Mouse (Mus musculus) CH12.LX (cell line): ENCODE data around the gene Renbp. TPM values are rescaled to one million over a fixed set of nuclear protein-coding genes. Genes with fewer than 3 reads are reported as not detected.
A peak's percentile ranks its signal among the peaks of the same experiment; 100 is the strongest.

Source experiments
- DNase-seq: peaks from one replicate; pipeline ENCODE4 v3.0.0-alpha.2; 2013; ENCODE audit errors: extremely low read depth
- H3K27ac ChIP-seq: 2 replicates; pipeline ENCODE4 v1.5.1; 2012; ENCODE audit warnings: low read depth, mild to moderate bottlenecking, control low read depth, moderate library complexity; ENCODE audit not compliant: insufficient read depth
- H3K27me3 ChIP-seq: replicated peaks from 2 replicates; pipeline ENCODE3; 2012; ENCODE audit warnings: inconsistent platforms
- H3K36me3 ChIP-seq, 2 experiments: replicated peaks in 1 of 2; 2 replicates each; pipeline versions ENCODE3 to v1.6.1; 2012; ENCODE audit warnings: inconsistent platforms in 1 of 2, low read length in 1 of 2, mild to moderate bottlenecking in 1 of 2, mixed read lengths in 1 of 2, moderate library complexity in 1 of 2; ENCODE audit not compliant: control insufficient read depth in 1 of 2, insufficient read depth in 1 of 2
- H3K4me1 ChIP-seq, 2 experiments: 2 replicates each; pipeline ENCODE4 v1.6.1; 2012; ENCODE audit warnings: inconsistent platforms in 1 of 2, moderate library complexity in 1 of 2; ENCODE audit not compliant: insufficient read depth in 2 of 2, control insufficient read depth in 1 of 2
- H3K4me2 ChIP-seq: 2 replicates; pipeline ENCODE4 v1.6.1; 2012; ENCODE audit warnings: low read depth, mild to moderate bottlenecking, control low read depth; ENCODE audit not compliant: poor library complexity, insufficient read depth, severe bottlenecking
- H3K4me3 ChIP-seq, 3 experiments: fragments of 150-350 bp in 1 of 3; sonication (generic) in 1 of 3; replicated peaks in 1 of 3; 2 replicates each; pipeline versions ENCODE3 to v1.5.1; 2011 to 2012; ENCODE audit warnings: low read depth in 2 of 3, low read length in 2 of 3, mild to moderate bottlenecking in 2 of 3, moderate library complexity in 2 of 3, control low read depth in 1 of 3, improper control_type of control experiment in 1 of 3, inconsistent platforms in 1 of 3, mixed read lengths in 1 of 3; ENCODE audit not compliant: poor library complexity in 1 of 3
- H3K79me2 ChIP-seq: replicated peaks from 2 replicates; pipeline ENCODE4 v1.6.1; 2012; ENCODE audit warnings: mild to moderate bottlenecking, moderate library complexity; ENCODE audit not compliant: control insufficient read depth, poor library complexity, insufficient read depth, severe bottlenecking; ENCODE audit errors: extremely low read depth
- H3K9ac ChIP-seq: 2 replicates; pipeline ENCODE4 v1.6.1; 2012; ENCODE audit warnings: low read depth, mild to moderate bottlenecking, control low read depth, moderate library complexity; ENCODE audit not compliant: insufficient read depth
- H3K9me3 ChIP-seq: replicated peaks from 2 replicates; pipeline ENCODE3; 2012; ENCODE audit warnings: low read length, inconsistent platforms, mixed read lengths
- BHLHE40 ChIP-seq: IDR thresholded peaks from 2 replicates; pipeline ENCODE4 v1.6.1; 2011; ENCODE audit warnings: mild to moderate bottlenecking, low read depth, low read length, improper control_type of control experiment
- CHD1 ChIP-seq: IDR thresholded peaks from 2 replicates; pipeline ENCODE4 v1.6.1; 2012; ENCODE audit warnings: low read depth, low read length, improper control_type of control experiment, inconsistent platforms
- E2F4 ChIP-seq: IDR thresholded peaks from 2 replicates; pipeline ENCODE4 v1.6.1; 2011; ENCODE audit warnings: low read depth, low read length, improper control_type of control experiment; ENCODE audit not compliant: insufficient replicate concordance
- ELF1 ChIP-seq: IDR thresholded peaks from 2 replicates; pipeline ENCODE4 v1.6.1; 2014; ENCODE audit warnings: low read depth, mild to moderate bottlenecking, inconsistent platforms, low read length, improper control_type of control experiment
- ETS1 ChIP-seq: conservative IDR thresholded peaks from 2 replicates; pipeline ENCODE4 v1.6.1; 2012; ENCODE audit warnings: low read depth, mild to moderate bottlenecking, inconsistent platforms, low read length, improper control_type of control experiment, moderate library complexity
- HCFC1 ChIP-seq: IDR thresholded peaks from 2 replicates; pipeline ENCODE4 v1.6.1; 2012; ENCODE audit warnings: low read depth, mild to moderate bottlenecking, inconsistent platforms, low read length, improper control_type of control experiment
- IRF4 ChIP-seq: IDR thresholded peaks from 2 replicates; pipeline ENCODE4 v1.6.1; 2014; ENCODE audit warnings: low read depth, mild to moderate bottlenecking, inconsistent platforms, low read length, improper control_type of control experiment
- JUN ChIP-seq: IDR thresholded peaks from 2 replicates; pipeline ENCODE4 v1.6.1; 2011; ENCODE audit warnings: low read depth, mild to moderate bottlenecking, low read length, improper control_type of control experiment, moderate library complexity; ENCODE audit not compliant: insufficient read depth
- KAT2A ChIP-seq: IDR thresholded peaks from 2 replicates; pipeline ENCODE4 v1.6.1; 2012; ENCODE audit warnings: low read length, improper control_type of control experiment, inconsistent platforms; ENCODE audit not compliant: insufficient replicate concordance
- MAFK ChIP-seq: IDR thresholded peaks from 2 replicates; pipeline ENCODE4 v1.6.1; 2011; ENCODE audit warnings: low read length, improper control_type of control experiment; ENCODE audit not compliant: insufficient replicate concordance
- MAX ChIP-seq: IDR thresholded peaks from 2 replicates; pipeline ENCODE4 v1.6.1; 2011; ENCODE audit warnings: low read length, improper control_type of control experiment
- MEF2A ChIP-seq: IDR thresholded peaks from 2 replicates; pipeline ENCODE4 v1.6.1; 2014; ENCODE audit warnings: low read depth, mild to moderate bottlenecking, inconsistent platforms, low read length, improper control_type of control experiment, borderline replicate concordance
- MXI1 ChIP-seq: IDR thresholded peaks from 2 replicates; pipeline ENCODE4 v1.6.1; 2011; ENCODE audit warnings: mild to moderate bottlenecking, low read depth, low read length, improper control_type of control experiment
- MYC ChIP-seq: IDR thresholded peaks from 2 replicates; pipeline ENCODE4 v1.6.1; 2011; ENCODE audit warnings: low read depth, mild to moderate bottlenecking, improper control_type of control experiment, low read length
- NELFE ChIP-seq: IDR thresholded peaks from 2 replicates; pipeline ENCODE4 v1.6.1; 2011; ENCODE audit warnings: low read depth, low read length, improper control_type of control experiment
- NRF1 ChIP-seq: IDR thresholded peaks from 2 replicates; pipeline ENCODE4 v1.6.1; 2014; ENCODE audit warnings: low read depth, mild to moderate bottlenecking, inconsistent platforms, low read length, improper control_type of control experiment, moderate library complexity
- PAX5 ChIP-seq: IDR thresholded peaks from 2 replicates; pipeline ENCODE4 v1.6.1; 2012; ENCODE audit warnings: low read length, inconsistent platforms, mixed read lengths
- POLR2A ChIP-seq: IDR thresholded peaks from 2 replicates; pipeline ENCODE4 v1.6.1; 2011; ENCODE audit warnings: low read depth, mild to moderate bottlenecking, improper control_type of control experiment, low read length
- POLR2AphosphoS2 ChIP-seq: IDR thresholded peaks from 2 replicates; pipeline ENCODE4 v1.6.1; 2011; ENCODE audit warnings: low read depth, low read length, improper control_type of control experiment
- SIN3A ChIP-seq: IDR thresholded peaks from 2 replicates; pipeline ENCODE4 v1.6.1; 2012; ENCODE audit warnings: low read length, improper control_type of control experiment, inconsistent platforms
- SMC3 ChIP-seq: IDR thresholded peaks from 2 replicates; pipeline ENCODE4 v1.6.1; 2011; ENCODE audit warnings: low read depth, low read length, improper control_type of control experiment
- TBP ChIP-seq: conservative IDR thresholded peaks from 2 replicates; pipeline ENCODE4 v1.6.1; 2011; ENCODE audit warnings: low read depth, low read length, improper control_type of control experiment
- TCF12 ChIP-seq: IDR thresholded peaks from 2 replicates; pipeline ENCODE4 v1.6.1; 2014; ENCODE audit warnings: low read depth, mild to moderate bottlenecking, inconsistent platforms, low read length, improper control_type of control experiment
- USF1 ChIP-seq: IDR thresholded peaks from 2 replicates; pipeline ENCODE4 v1.6.1; 2014; ENCODE audit warnings: low read depth, mild to moderate bottlenecking, inconsistent platforms, low read length, improper control_type of control experiment
- USF2 ChIP-seq: conservative IDR thresholded peaks from 2 replicates; pipeline ENCODE4 v1.6.1; 2011; ENCODE audit warnings: low read depth, low read length, improper control_type of control experiment
- ZMIZ1 ChIP-seq: IDR thresholded peaks from 2 replicates; pipeline ENCODE4 v1.6.1; 2012; ENCODE audit warnings: low read depth, mild to moderate bottlenecking, inconsistent platforms, low read length, improper control_type of control experiment
- ZNF384 ChIP-seq: IDR thresholded peaks from 2 replicates; pipeline ENCODE4 v1.6.1; 2012; ENCODE audit warnings: low read depth, low read length, improper control_type of control experiment, inconsistent platforms
- dilution Hi-C: fragments of 300-500 bp; cut with MboI; formaldehyde crosslinking; loops from 2 replicates; pipeline ENCODE4 v1.14.3; 2020; ENCODE audit warnings: low sequenced_read_pairs; ENCODE audit not compliant: extremely low pct_unique_long_range_greater_than_20kb, extremely low pct_ligation_motif_present
- in situ Hi-C: fragments of 300-500 bp; cut with MboI; formaldehyde crosslinking; loops from 3 replicates; pipeline ENCODE4 v1.14.3; 2019; ENCODE audit warnings: low sequenced_read_pairs, low pct_ligation_motif_present, low pct_unique_long_range_greater_than_20kb, mixed read lengths
- polyA plus RNA-seq: library from polyadenylated mRNA; unstranded; fragments of >175 nt; gene quantifications from 2 replicates; pipeline ENCODE4 v1.2.1, GENCODE M21; 2012; ENCODE audit warnings: low read depth; ENCODE audit not compliant: insufficient read length
- total RNA-seq, 2 experiments: library from RNA; depleted of rRNA; stranded (reverse); fragments of 300-350 nt in 1 of 2; fragments of >200 nt in 1 of 2; gene quantifications; 2 replicates each; pipeline ENCODE4 v1.2.3; 2012 to 2014

Gene Renbp
- total and polyA plus RNA-seq, 3 experiments = 24.7 to 66.3 (median 43.4) TPM

GRCm38 (mm10) chrX:73921823-73922549, 8.7 kb downstream of the Renbp start, which contains the start of the genes Arhgap4 and Naa10:
TSS of gene Arhgap4 (minus strand) at chrX:73921870.
TSS of gene Naa10 (minus strand) at chrX:73921944.
- Histone ChIP-seq H3K27ac (peak within 1 kb of the TSS; percentile 63), H3K79me2 (peaks cover 16% of the 10 kb centered on the region), H3K4me2 (peak within 1 kb of the TSS; percentile 95), H3K9ac (peak within 1 kb of the TSS; percentile 57), H3K36me3 (peaks cover 33 to 51% of the 10 kb centered on the region in 2 experiments), H3K4me1 (peaks cover 2 to 18% of the 10 kb centered on the region in 2 experiments; a peak in 2 of 4 replicates), H3K4me3 (peak within 1 kb of the TSS; percentile 66 to 92 (median 66)), H3K9me3 (no peaks in the 10 kb centered on the region), H3K27me3 (no peaks in the 10 kb centered on the region)
- DNase-seq = peak; percentile 82
- dilution Hi-C loops = no loop called here
- in situ Hi-C loops = no loop called here
- TF ChIP-seq ETS1 = no peak
- no peak for TF ChIP-seq MAFK
- peak; percentile 82 for TF ChIP-seq ZMIZ1
- TF ChIP-seq TCF12 = 0 out of 2 replicates have a peak, but pooled peaks have one; percentile 45
- TF ChIP-seq MEF2A = no peak; the same call in 1 of the 2 replicates
- no peak for TF ChIP-seq CHD1
- TF ChIP-seq SIN3A = peak; percentile 62; the same call in 1 of the 2 replicates
- no peak for TF ChIP-seq USF2
- no peak for TF ChIP-seq USF1
- no peak for TF ChIP-seq SMC3
- TF ChIP-seq MXI1 = peak; percentile 87
- no peak for TF ChIP-seq JUN
- TF ChIP-seq MAX = peak; percentile 82
- peak; percentile 68 for TF ChIP-seq HCFC1
- peak; percentile 79 for TF ChIP-seq POLR2A
- TF ChIP-seq E2F4 = peak; percentile 75; the same call in 1 of the 2 replicates
- TF ChIP-seq PAX5 = no peak
- peak; percentile 71 for TF ChIP-seq NELFE
- TF ChIP-seq ZNF384 = no peak
- peak; percentile 87 for TF ChIP-seq POLR2AphosphoS2
- TF ChIP-seq ELF1 = 0 out of 2 replicates have a peak, but pooled peaks have one; percentile 43
- no peak for TF ChIP-seq NRF1
- no peak for TF ChIP-seq IRF4
- peak; percentile 45; the same call in 1 of the 2 replicates for TF ChIP-seq TBP
- TF ChIP-seq KAT2A = 0 out of 2 replicates have a peak, but pooled peaks have one; percentile 60
- TF ChIP-seq MYC = peak; percentile 88
- no peak for TF ChIP-seq BHLHE40
